Mouse (Mus musculus): ENCODE results near the gene Tln2.
A peak's percentile ranks its signal among the peaks of the same experiment; 100 is the strongest.

Tln2 gene

DNA sequence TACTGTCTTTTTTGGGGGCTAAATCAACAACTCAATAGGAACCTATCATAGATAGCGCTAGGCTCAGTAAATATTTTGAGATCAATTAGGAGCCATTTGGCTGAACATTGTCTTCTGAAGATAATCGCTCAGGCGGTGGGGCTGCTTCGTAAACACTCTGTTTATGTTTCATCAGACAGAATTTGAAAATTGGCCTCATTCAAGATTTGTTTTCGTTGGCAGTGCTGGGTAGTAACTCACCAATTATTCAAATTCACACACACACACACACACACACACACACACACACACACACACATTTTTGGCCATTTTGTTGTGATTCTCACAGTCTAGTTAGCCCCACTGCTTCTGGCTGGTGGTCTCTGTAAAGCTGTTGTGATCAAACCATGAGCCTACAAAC, 12.9 kb downstream of the Tln2 start:
- DNase-seq (ENCODE audit: low read depth, low spot score) = no peak

DNA sequence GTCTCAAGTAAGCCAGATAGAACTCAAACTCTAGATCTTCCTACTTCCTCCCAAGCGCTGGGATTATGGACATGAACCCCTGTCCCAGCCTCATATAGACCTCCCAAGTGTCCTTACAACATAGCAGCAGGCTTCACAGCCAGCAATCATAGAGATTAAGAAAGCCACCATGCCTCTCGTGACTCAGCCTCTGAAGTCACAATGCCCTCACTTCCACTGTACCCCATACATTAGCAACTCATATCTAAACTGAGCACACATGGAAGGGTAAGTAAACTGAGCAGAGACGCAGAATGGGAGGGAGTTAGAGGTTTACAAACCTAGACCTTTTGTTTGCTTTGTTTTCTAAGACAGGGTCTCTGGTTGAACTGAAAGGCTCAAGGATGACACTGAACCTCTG, 13.7 kb downstream of the Tln2 start:
- no peak for DNase-seq (ENCODE audit: low read depth, low spot score)

GRCm38 (mm10) chr9:67544783-67545182, 14.7 kb downstream of the Tln2 start:
- DNase-seq (ENCODE audit: low read depth, low spot score) = no peak

DNA sequence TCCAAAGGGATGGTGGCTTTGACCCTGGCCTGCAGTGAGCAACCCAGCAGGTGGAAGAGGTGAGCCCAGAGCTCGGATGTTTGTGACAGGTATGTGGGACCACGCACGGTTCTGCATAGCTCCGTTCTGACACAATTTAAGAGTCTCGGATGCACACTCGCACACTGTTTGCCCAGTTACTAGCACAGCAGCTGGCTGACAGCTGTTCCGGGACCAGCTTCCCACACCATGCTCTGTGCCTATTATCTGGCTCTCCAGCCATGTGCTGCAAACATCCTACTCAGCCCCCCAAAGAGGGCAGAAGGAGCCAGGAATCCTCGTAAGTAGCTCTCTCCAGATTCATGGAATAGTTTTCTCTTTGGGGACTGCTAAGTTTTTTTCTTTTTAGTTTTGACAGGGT, 17.6 kb downstream of the Tln2 start:
- no peak for DNase-seq (ENCODE audit: low read depth, low spot score)

GRCm38 (mm10) chr9:67539776-67540706, 19.5 kb downstream of the Tln2 start:
- DNase-seq (ENCODE audit: low read depth, low spot score) = peak; percentile 62

DNA sequence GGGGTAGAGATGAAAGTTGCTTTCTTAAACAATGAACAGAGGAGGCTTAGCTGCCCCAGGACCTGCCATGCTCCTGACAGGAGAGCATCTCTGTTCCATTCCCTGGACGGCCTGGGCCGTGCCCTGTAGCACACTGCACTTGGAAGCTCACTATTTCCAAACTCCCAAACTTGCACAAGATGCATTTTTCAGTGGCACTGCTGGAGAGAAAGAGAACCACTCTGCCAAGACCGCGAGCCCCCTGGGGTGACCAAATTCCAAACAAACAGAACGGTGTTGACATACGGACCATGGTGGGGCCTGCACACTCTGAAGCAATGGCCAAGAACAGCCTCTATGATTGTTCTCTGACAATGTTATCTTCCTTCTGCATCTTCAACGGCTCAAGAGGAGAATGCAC, 25.1 kb downstream of the Tln2 start:
- no peak for DNase-seq (ENCODE audit: low read depth, low spot score)

GRCm38 (mm10) chr9:67533260-67533659, 26.2 kb downstream of the Tln2 start:
- DNase-seq (ENCODE audit: low read depth, low spot score) = no peak

DNA sequence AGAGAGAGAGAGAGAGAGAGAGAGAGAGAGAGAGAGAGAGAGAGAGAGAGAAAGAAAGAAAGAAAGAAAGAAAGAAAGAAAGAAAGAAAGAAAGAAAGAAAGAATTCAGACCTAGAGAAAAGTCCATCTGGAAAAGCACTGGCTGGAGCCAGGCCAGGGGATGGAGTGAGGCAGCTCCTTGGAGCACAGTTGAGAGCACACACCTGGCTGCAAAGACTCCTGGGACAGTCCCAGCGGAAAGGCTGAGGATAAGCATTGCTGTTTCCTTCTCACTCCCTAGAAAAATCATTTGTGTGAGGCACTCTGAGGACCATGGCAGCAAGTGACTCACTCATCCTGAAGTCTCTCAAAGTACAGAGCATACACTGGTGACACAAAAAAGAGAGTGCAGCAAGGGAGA, 26.9 kb downstream of the Tln2 start:
- DNase-seq (ENCODE audit: low read depth, low spot score) = no peak

DNA sequence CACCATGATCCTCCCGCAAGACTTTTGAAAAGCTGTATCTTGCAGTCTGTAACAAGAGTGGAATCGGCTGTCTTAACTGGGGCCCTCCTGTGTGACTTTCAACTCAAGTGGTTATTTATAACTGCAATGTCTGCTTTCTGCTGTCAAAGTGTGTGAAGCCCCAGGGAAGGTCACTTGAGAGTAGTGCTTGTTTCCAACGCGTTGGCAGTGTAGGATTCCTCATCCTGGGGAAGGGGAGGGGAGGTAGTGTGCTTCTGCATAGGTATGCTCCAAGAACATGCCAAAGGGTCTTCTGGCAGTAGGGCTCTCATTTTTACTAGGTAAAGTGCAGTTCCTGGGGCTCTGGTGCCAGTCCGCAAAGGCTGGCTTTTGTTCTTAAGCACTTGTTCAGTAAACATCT, 29.9 kb downstream of the Tln2 start:
- no peak for DNase-seq (ENCODE audit: low read depth, low spot score)

DNA sequence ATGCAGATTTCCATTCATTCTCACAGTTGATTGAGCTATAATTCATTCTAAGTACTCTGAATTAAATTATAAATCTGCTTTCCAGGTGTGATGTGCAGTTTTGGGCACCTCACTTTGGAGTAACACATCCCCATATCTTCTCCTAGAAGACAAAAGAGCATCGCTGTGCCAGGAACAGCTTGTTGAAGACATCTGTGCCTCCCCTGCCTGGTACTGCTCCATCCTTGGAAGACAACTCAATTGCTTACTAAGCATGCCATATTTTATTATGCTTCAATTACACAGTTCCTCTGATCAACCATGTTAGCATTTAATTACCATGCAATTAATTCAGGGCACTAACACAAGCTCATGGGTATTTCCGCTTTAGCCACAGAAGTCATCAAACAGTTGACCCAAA, 31.8 kb downstream of the Tln2 start:
- DNase-seq (ENCODE audit: low read depth, low spot score) = no peak

GRCm38 (mm10) chr9:67521736-67522135, 37.8 kb downstream of the Tln2 start:
- no peak for DNase-seq (ENCODE audit: low read depth, low spot score)

GRCm38 (mm10) chr9:67509510-67509909, 50.0 kb downstream of the Tln2 start:
- no peak for DNase-seq (ENCODE audit: low read depth, low spot score)

DNA sequence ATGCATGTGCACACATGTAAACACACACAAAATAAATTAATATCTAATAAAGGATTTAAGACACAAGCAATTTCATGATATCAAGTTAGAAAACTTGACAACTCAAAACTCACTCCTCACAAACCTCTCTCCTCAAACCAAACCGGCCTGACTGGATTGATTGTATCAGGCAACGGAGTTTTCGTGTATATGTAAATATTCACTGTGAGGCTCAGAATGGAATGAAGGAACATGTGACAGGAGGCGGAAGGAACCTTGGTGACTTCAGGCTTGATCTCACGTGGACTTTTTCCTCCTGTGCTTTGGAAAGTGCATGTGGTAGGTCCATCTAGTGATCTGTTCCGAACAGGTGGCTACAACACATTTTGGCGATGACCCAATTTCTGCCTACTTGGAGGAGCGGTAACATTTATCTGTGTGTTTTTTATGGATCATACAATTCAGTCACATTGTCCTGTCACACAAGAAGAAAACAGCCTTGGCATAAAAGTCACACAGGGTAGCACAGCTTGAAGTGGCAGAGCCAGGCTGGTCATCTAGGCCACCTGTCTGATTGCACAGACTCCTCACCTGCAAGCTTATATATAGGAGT, 54.7 kb downstream of the Tln2 start:
- DNase-seq (ENCODE audit: low read depth, low spot score) = no peak

GRCm38 (mm10) chr9:67501801-67502200, 57.7 kb downstream of the Tln2 start:
- DNase-seq (ENCODE audit: low read depth, low spot score) = no peak

DNA sequence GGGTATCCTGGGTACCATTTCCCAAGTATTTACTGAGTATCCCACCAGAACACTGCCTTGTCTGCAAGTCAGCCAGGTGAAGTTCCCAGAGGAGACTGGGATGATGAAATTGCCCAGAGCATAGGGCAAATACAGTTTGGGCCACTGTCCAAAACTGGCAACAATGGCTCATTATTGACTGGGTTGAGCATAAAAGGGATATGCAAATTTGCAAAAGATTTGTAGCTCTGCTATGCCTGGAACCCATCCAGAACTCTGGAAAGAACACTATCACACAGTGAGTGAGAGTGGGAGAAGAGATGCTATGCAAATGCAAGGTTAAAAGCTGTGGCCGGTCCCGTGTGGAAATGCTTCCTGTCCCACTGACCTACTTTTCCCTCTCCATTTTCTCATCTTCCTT, 63.1 kb downstream of the Tln2 start:
- DNase-seq (ENCODE audit: low read depth, low spot score) = no peak

GRCm38 (mm10) chr9:67495350-67495749, 64.2 kb downstream of the Tln2 start:
- DNase-seq (ENCODE audit: low read depth, low spot score) = no peak

GRCm38 (mm10) chr9:67493876-67494552, 65.5 kb downstream of the Tln2 start:
- no peak for DNase-seq (ENCODE audit: low read depth, low spot score)

- DNase-seq (ENCODE audit: low read depth, low spot score) = no peak
These were observed 70.1 kb downstream of the Tln2 start for GRCm38 (mm10) chr9:67489370-67489769.

GRCm38 (mm10) chr9:67486621-67487020, 72.9 kb downstream of the Tln2 start:
- no peak for DNase-seq (ENCODE audit: low read depth, low spot score)

- DNase-seq (ENCODE audit: low read depth, low spot score) = peak; percentile 77
These were observed 74.1 kb downstream of the Tln2 start for GRCm38 (mm10) chr9:67485169-67486072.

DNA sequence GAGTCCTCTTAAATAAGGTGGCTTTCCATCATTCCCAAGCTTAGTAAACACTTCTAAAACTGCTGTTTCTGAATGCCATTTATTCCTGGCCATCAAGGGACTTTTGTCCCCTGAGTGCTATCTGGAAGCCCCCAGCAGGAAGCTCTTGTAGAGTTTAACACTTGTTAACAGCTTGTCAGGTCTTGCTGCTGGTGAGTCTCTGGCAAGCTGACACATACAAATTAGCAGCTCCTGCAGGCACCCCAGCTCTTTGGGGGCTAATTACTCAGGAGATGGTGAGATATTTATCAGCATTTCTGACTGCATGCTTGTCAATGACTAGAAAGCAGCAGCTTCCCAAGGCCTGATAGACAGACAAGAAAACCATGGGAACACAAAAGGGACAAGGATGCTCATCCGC, 77.2 kb downstream of the Tln2 start:
- no peak for DNase-seq (ENCODE audit: low read depth, low spot score)

- no peak for DNase-seq (ENCODE audit: low read depth, low spot score)
These were observed 77.7 kb downstream of the Tln2 start for GRCm38 (mm10) chr9:67481851-67482250.

Data from R1 (cell line).